Mouse (Mus musculus) G1E (cell line): ENCODE data around the gene Tmem230.

Source experiments
- CTCF ChIP-seq: IDR thresholded peaks from 2 replicates; pipeline ENCODE4 v1.5.1; 2012; ENCODE audit warnings: low read depth, low read length, inconsistent platforms, mixed read lengths
- GATA1 ChIP-seq: IDR thresholded peaks from 2 replicates; pipeline ENCODE4 v1.6.1; 2012; ENCODE audit warnings: borderline replicate concordance, low read length, inconsistent platforms, mixed read lengths
- TAL1 ChIP-seq: conservative IDR thresholded peaks from 2 replicates; pipeline ENCODE4 v1.6.1; 2012; ENCODE audit warnings: low read depth, low read length, inconsistent platforms, mixed read lengths

- TF ChIP-seq CTCF, result no peak
- TF ChIP-seq GATA1, result no peak
- TF ChIP-seq TAL1, result no peak
These were observed 33.0 kb upstream of the Tmem230 start for GRCm38 (mm10) chr2:132280518-132281120.
